Mouse (Mus musculus) limb, embryonic 14.5 days (tissue): Measurements from ENCODE around the gene Dok1. TPM values are rescaled to one million over a fixed set of nuclear protein-coding genes. Genes with fewer than 3 reads are reported as not detected.

ENCODE experiments used
- ATAC-seq: fragments of 200-750 bp; cut with Nextera tagmentation; 2 replicates; pipeline ENCODE4 v1.8.0; 2017; ENCODE audit warnings: low read depth, moderate number of reproducible peaks, moderate TSS enrichment; ENCODE audit not compliant: low FRiP score
- DNase-seq: peaks from one replicate; pipeline ENCODE4 v3.0.0-alpha.2; 2015; ENCODE audit warnings: low spot score
- H3K27ac ChIP-seq: fragments of 300-500 bp; sonication (generic); replicated peaks from 2 replicates; pipeline ENCODE4 v1.5.1; 2014; ENCODE audit warnings: low read depth, mild to moderate bottlenecking, low read length, moderate library complexity, mixed read lengths
- H3K27me3 ChIP-seq: fragments of 300-500 bp; sonication (generic); 2 replicates; pipeline ENCODE4 v1.6.1; 2014; ENCODE audit warnings: low read length, mixed read lengths; ENCODE audit not compliant: control insufficient read depth, insufficient read depth
- H3K36me3 ChIP-seq: fragments of 300-500 bp; sonication (generic); 2 replicates; pipeline ENCODE4 v1.6.1; 2014; ENCODE audit warnings: mild to moderate bottlenecking, low read length, moderate library complexity, mixed read lengths; ENCODE audit not compliant: control insufficient read depth, insufficient read depth
- H3K4me1 ChIP-seq: fragments of 300-500 bp; sonication (generic); 2 replicates; pipeline ENCODE4 v1.6.1; 2014; ENCODE audit warnings: antibody characterized with exemption, low read length, mixed read lengths; ENCODE audit not compliant: control insufficient read depth, insufficient read depth
- H3K4me2 ChIP-seq: fragments of 300-500 bp; sonication (generic); replicated peaks from 2 replicates; pipeline ENCODE4 v1.6.1; 2014; ENCODE audit warnings: low read depth, mild to moderate bottlenecking, low read length, moderate library complexity; ENCODE audit not compliant: severe bottlenecking
- H3K4me3 ChIP-seq: fragments of 300-500 bp; sonication (generic); replicated peaks from 2 replicates; pipeline ENCODE4 v1.5.1; 2014; ENCODE audit warnings: low read length
- H3K9ac ChIP-seq: fragments of 300-500 bp; sonication (generic); 2 replicates; pipeline ENCODE4 v1.6.1; 2014; ENCODE audit warnings: mild to moderate bottlenecking, low read depth, low read length, moderate library complexity; ENCODE audit not compliant: severe bottlenecking
- H3K9me3 ChIP-seq: fragments of 300-500 bp; sonication (generic); 2 replicates; pipeline ENCODE4 v1.6.1; 2016; ENCODE audit warnings: low read length; ENCODE audit not compliant: control insufficient read depth
- POLR2A ChIP-seq: fragments of 200-500 bp; IDR thresholded peaks from 2 replicates; pipeline ENCODE4 v1.8.0; 2012; ENCODE audit warnings: inconsistent platforms, mild to moderate bottlenecking, moderate library complexity, borderline replicate concordance; ENCODE audit not compliant: insufficient read depth, insufficient read length; ENCODE audit errors: extremely low read depth
- WGBS: fragments of 180-500 bp; shearing (Covaris S2); extraction: QIAGEN DNeasy Blood & Tissue Kit; methylation state at CpG from one replicate; pipeline ENCODE4 v1.1.7; 2014; 5-methylcytosine and 5-hydroxymethylcytosine counted together
- polyA plus RNA-seq, 2 experiments: library from polyadenylated mRNA; depleted of rRNA in 1 of 2; stranded (reverse) in 1 of 2; unstranded in 1 of 2; fragments of >200 nt; fragmentation: Nextera tagmentation in 1 of 2; extraction: Ambion mirVana in 1 of 2; gene quantifications; 2 replicates each; pipeline versions ENCODE4 v1.2.1 to v1.2.3; 2012 to 2014

The Dok1 gene
- polyA plus RNA-seq, 2 experiments = 11.4 to 17.1 TPM

GRCm38 (mm10) chr6:83029777-83030176 lies 3.5 kb downstream of the Dok1 start:
- H3K27ac ChIP-seq = no peak overlapping the region
- H3K4me2 ChIP-seq = no peak overlapping the region
- WGBS = 28% methylated on average over 10 of the region's 10 CpGs
- ATAC-seq = no peak
- DNase-seq = no peak
- H3K36me3 ChIP-seq = peaks cover 3% of the 10 kb centered on the region; the same call in 1 of the 2 replicates
- peaks cover 7% of the 10 kb centered on the region; the same call in 1 of the 2 replicates for H3K27me3 ChIP-seq
- no peaks in the 10 kb centered on the region for H3K9me3 ChIP-seq
- H3K4me1 ChIP-seq = peaks cover 15% of the 10 kb centered on the region
- no peak overlapping the region for H3K4me3 ChIP-seq
- H3K9ac ChIP-seq = no peak overlapping the region
- TF ChIP-seq POLR2A = no peak

- no peak overlapping the region for H3K4me3 ChIP-seq
- peaks cover 11% of the 10 kb centered on the region for H3K4me1 ChIP-seq
- no peak overlapping the region for H3K4me2 ChIP-seq
- ATAC-seq = no peak
- peaks cover 7% of the 10 kb centered on the region; the same call in 1 of the 2 replicates for H3K27me3 ChIP-seq
- 0 out of 2 replicates have a peak overlapping the region, but pooled peaks have one; percentile 12 for H3K9ac ChIP-seq
- H3K36me3 ChIP-seq = peaks cover 3% of the 10 kb centered on the region; the same call in 1 of the 2 replicates
- TF ChIP-seq POLR2A = no peak
- no peaks in the 10 kb centered on the region for H3K9me3 ChIP-seq
- 42% methylated on average over 7 of the region's 9 CpGs for WGBS
- peak; percentile 26 for DNase-seq
- peak overlapping the region; percentile 28; the same call in 1 of the 2 replicates for H3K27ac ChIP-seq
Observed at GRCm38 (mm10) chr6:83027706-83028105, 5.6 kb downstream of the Dok1 start.

GRCm38 (mm10) chr6:83027293-83027692 lies 6.0 kb downstream of the Dok1 start:
- H3K4me3 ChIP-seq = no peak overlapping the region
- DNase-seq = no peak
- peak overlapping the region; percentile 28; the same call in 1 of the 2 replicates for H3K27ac ChIP-seq
- no peaks in the 10 kb centered on the region for H3K9me3 ChIP-seq
- peaks cover 7% of the 10 kb centered on the region; the same call in 1 of the 2 replicates for H3K27me3 ChIP-seq
- no peak overlapping the region for H3K4me2 ChIP-seq
- ATAC-seq = no peak
- H3K4me1 ChIP-seq = peaks cover 7% of the 10 kb centered on the region
- H3K36me3 ChIP-seq = peaks cover 3% of the 10 kb centered on the region; the same call in 1 of the 2 replicates
- 71% methylated on average over 8 of the region's 8 CpGs for WGBS
- 0 out of 2 replicates have a peak overlapping the region, but pooled peaks have one; percentile 12 for H3K9ac ChIP-seq
- no peak for TF ChIP-seq POLR2A

GRCm38 (mm10) chr6:83025221-83025620 lies 8.1 kb downstream of the Dok1 start:
- Histone ChIP-seq H3K27ac (no peak overlapping the region), H3K4me1 (peaks cover 6% of the 10 kb centered on the region), H3K4me3 (no peak overlapping the region), H3K4me2 (no peak overlapping the region), H3K36me3 (0 out of 2 replicates have a peak, but pooled peaks cover under 1% of the 10 kb centered on the region), H3K9me3 (no peaks in the 10 kb centered on the region), H3K27me3 (no peaks in the 10 kb centered on the region), H3K9ac (no peak overlapping the region)
- WGBS = 100% methylated on average over 4 of the region's 4 CpGs
- DNase-seq (no peak), ATAC-seq (no peak)
- TF ChIP-seq POLR2A = no peak

- no peaks in the 10 kb centered on the region for H3K9me3 ChIP-seq
- DNase-seq (no peak), ATAC-seq (no peak)
- no peaks in the 10 kb centered on the region for H3K27me3 ChIP-seq
- peaks cover 6% of the 10 kb centered on the region; the same call in 1 of the 2 replicates for H3K4me1 ChIP-seq
- 49% methylated on average over 4 of the region's 4 CpGs for WGBS
- TF ChIP-seq POLR2A = no peak
- no peak overlapping the region for H3K4me2 ChIP-seq
- H3K36me3 ChIP-seq = no peaks in the 10 kb centered on the region
- no peak overlapping the region for H3K9ac ChIP-seq
- no peak overlapping the region for H3K27ac ChIP-seq
- H3K4me3 ChIP-seq = no peak overlapping the region
Observed at GRCm38 (mm10) chr6:83024421-83024820, 8.8 kb downstream of the Dok1 start.
